In the genomic region with DNA sequence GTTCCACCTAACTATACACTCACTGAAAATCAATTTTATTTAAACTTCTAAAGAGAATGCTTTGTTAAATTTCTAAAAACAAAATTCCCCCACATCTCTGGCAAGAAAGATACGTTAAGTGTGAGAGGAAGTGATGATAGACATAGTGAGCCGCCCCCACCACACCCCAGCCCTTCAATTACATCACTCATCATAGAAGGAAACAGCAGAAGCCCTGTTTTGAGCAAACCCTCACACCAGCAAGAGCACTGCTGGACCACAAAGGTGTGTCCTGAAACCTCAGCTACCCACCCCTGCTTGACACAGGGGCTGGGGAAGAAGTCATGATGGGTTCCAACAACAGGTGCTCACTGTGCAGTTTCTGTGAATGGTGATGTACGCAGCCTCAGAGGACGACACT, we compare ENCODE assay signal across 19 mouse cellular contexts. TPM values are rescaled to one million over a fixed set of nuclear protein-coding genes. Genes with fewer than 3 reads are reported as not detected.
DNase-seq lines count a peak whose midpoint lies in the region; ATAC-seq and TF ChIP-seq lines count a peak whose summit lies in the region.
"Had no signal": no experiment of that assay in that cellular context is flagged by ENCODE, and none has a peak within 500 bp of the region (broad histone marks: within the 10 kb centered on the region; RNA-seq: fewer than 3 reads in every experiment).

No protein-coding gene starts in this region.

- DNase-seq in midbrain, embryonic 11.5 days (ENCODE audit: low spot score, missing footprints), result peak; percentile 73
- no peak for DNase-seq in midbrain, postnatal 0 days (ENCODE audit: low spot score)
- DNase-seq in T-cell, adult 2 months (ENCODE audit: low spot score), result peak; percentile 83
- DNase-seq in thymus, postnatal 25 days, result peak; percentile 40
- no peak for DNase-seq in embryo, embryonic 11 days
- no peak for DNase-seq in c-Kit-positive CD71-positive TER-119-positive erythroid progenitor cells, embryonic 14.5 days (ENCODE audit: low spot score)
- DNase-seq: cerebellum, postnatal 14 days; heart, adult 11 months; kidney, adult 18-20 months; kidney, postnatal 4 days; layer of hippocampus, postnatal 36 days; right cerebral cortex, postnatal 14 days had no signal

- no peaks in the 10 kb centered on the region for H3K9me3 ChIP-seq in midbrain, embryonic 11.5 days (ENCODE audit: control insufficient read depth, low read length)
- H3K9me3 ChIP-seq in midbrain, postnatal 0 days (ENCODE audit: low read length), result no peaks in the 10 kb centered on the region
- H3K9me3 ChIP-seq in midbrain, embryonic 16.5 days (replicated peaks; ENCODE audit: control insufficient read depth, low read length, poor library complexity, severe bottlenecking), result no peaks in the 10 kb centered on the region
- H3K9me3 ChIP-seq: embryonic facial prominence, embryonic 12.5 days; hindbrain, embryonic 13.5 days; limb, embryonic 10.5 days; liver, embryonic 12.5 days; megakaryocyte, embryonic 14.5 days had no signal

- no peak for TF ChIP-seq CTCF in midbrain, postnatal 0 days (IDR thresholded peaks at IDR 0.05)

- no peaks in the 10 kb centered on the region for H3K27me3 ChIP-seq in midbrain, embryonic 11.5 days (ENCODE audit: control insufficient read depth, insufficient read depth, low read length)
- no peaks in the 10 kb centered on the region for H3K27me3 ChIP-seq in midbrain, postnatal 0 days (ENCODE audit: insufficient read depth, low read length)
- H3K27me3 ChIP-seq in midbrain, embryonic 16.5 days (ENCODE audit: control insufficient read depth, insufficient read depth, low read depth, low read length), result no peaks in the 10 kb centered on the region
- H3K27me3 ChIP-seq: embryonic facial prominence, embryonic 12.5 days; hindbrain, embryonic 13.5 days; liver, embryonic 12.5 days; megakaryocyte, embryonic 14.5 days had no signal

- H3K4me1 ChIP-seq in midbrain, embryonic 11.5 days (ENCODE audit: control insufficient read depth, insufficient read depth, low read length), result no peaks in the 10 kb centered on the region
- no peaks in the 10 kb centered on the region for H3K4me1 ChIP-seq in midbrain, postnatal 0 days (ENCODE audit: insufficient read depth, low read length)
- H3K4me1 ChIP-seq in midbrain, embryonic 16.5 days (ENCODE audit: control insufficient read depth, insufficient read depth, low read length), result no peaks in the 10 kb centered on the region
- H3K4me1 ChIP-seq: embryonic facial prominence, embryonic 12.5 days; hindbrain, embryonic 13.5 days; limb, embryonic 10.5 days; liver, embryonic 12.5 days had no signal

- no peaks in the 10 kb centered on the region for H3K36me3 ChIP-seq in midbrain, embryonic 11.5 days (ENCODE audit: control insufficient read depth, insufficient read depth, low read length)
- no peaks in the 10 kb centered on the region for H3K36me3 ChIP-seq in midbrain, postnatal 0 days (ENCODE audit: insufficient read depth, low read length)
- no peaks in the 10 kb centered on the region for H3K36me3 ChIP-seq in midbrain, embryonic 16.5 days (ENCODE audit: control insufficient read depth, insufficient read depth, low read length)
- H3K36me3 ChIP-seq: embryonic facial prominence, embryonic 12.5 days; hindbrain, embryonic 13.5 days; limb, embryonic 10.5 days; liver, embryonic 12.5 days had no signal

- no peak overlapping the region for H3K4me2 ChIP-seq in midbrain, embryonic 11.5 days
- no peak overlapping the region for H3K4me2 ChIP-seq in midbrain, postnatal 0 days (ENCODE audit: low read depth, low read length, poor library complexity, severe bottlenecking)
- no peak overlapping the region for H3K4me2 ChIP-seq in midbrain, embryonic 16.5 days (ENCODE audit: low read length)
- H3K4me2 ChIP-seq: embryonic facial prominence, embryonic 12.5 days; hindbrain, embryonic 13.5 days; liver, embryonic 12.5 days had no signal

- no peak overlapping the region for H3K4me3 ChIP-seq in midbrain, embryonic 11.5 days (ENCODE audit: low read depth, low read length)
- H3K4me3 ChIP-seq in midbrain, postnatal 0 days (ENCODE audit: low read depth, low read length), result no peak overlapping the region
- H3K4me3 ChIP-seq in midbrain, embryonic 16.5 days (ENCODE audit: low read depth, low read length), result no peak overlapping the region
- H3K4me3 ChIP-seq: embryonic facial prominence, embryonic 12.5 days; hindbrain, embryonic 13.5 days; limb, embryonic 10.5 days; liver, embryonic 12.5 days; megakaryocyte, embryonic 14.5 days had no signal

- no peak overlapping the region for H3K27ac ChIP-seq in midbrain, embryonic 11.5 days (ENCODE audit: low read depth, low read length)
- H3K27ac ChIP-seq in midbrain, postnatal 0 days (ENCODE audit: low read depth, low read length), result no peak overlapping the region
- H3K27ac ChIP-seq in midbrain, embryonic 16.5 days (ENCODE audit: low read length), result no peak overlapping the region
- H3K27ac ChIP-seq: embryonic facial prominence, embryonic 12.5 days; hindbrain, embryonic 13.5 days; limb, embryonic 10.5 days; liver, embryonic 12.5 days had no signal

- no peak overlapping the region for H3K9ac ChIP-seq in midbrain, embryonic 11.5 days (ENCODE audit: low read length)
- no peak overlapping the region for H3K9ac ChIP-seq in midbrain, postnatal 0 days (replicated peaks; ENCODE audit: low read length, poor library complexity, severe bottlenecking)
- no peak overlapping the region for H3K9ac ChIP-seq in midbrain, embryonic 16.5 days (ENCODE audit: low read depth, low read length)
- H3K9ac ChIP-seq: embryonic facial prominence, embryonic 12.5 days; hindbrain, embryonic 13.5 days; liver, embryonic 12.5 days had no signal

- 88% methylated on average over 4 of the region's 4 CpGs for WGBS in midbrain, embryonic 11.5 days
- WGBS in midbrain, postnatal 0 days, result 94% methylated on average over 4 of the region's 4 CpGs
- 94% methylated on average over 4 of the region's 4 CpGs for WGBS in midbrain, embryonic 16.5 days

- no peak for ATAC-seq in midbrain, embryonic 11.5 days (ENCODE audit: low FRiP score)
- ATAC-seq in midbrain, postnatal 0 days (ENCODE audit: low FRiP score), result no peak
- 0 out of 2 replicates have a peak, but pooled peaks have one; percentile 41 for ATAC-seq in megakaryocyte-erythroid progenitor cell, adult 5-6 weeks (replicated peaks; ENCODE audit: low FRiP score, low TSS enrichment, poor library complexity, severe bottlenecking)
- ATAC-seq in midbrain, embryonic 16.5 days, result no peak
- ATAC-seq: liver, embryonic 12.5 days had no signal

RNA-seq across cellular contexts. Expression of a gene that starts 34.9 kb away (rescaled TPM):
- polyA plus RNA-seq in midbrain, embryonic 11.5 days (2014; fragmentation: Nextera tagmentation; extraction: Ambion mirVana), result 31.8 and 33.9 TPM in 2 replicates
- total RNA-seq in midbrain, postnatal 0 days (2014; rRNA removed), result 15.8 and 28.5 TPM in 2 replicates
- 25.9 and 26.6 TPM in 2 replicates for polyA plus RNA-seq in midbrain, postnatal 0 days (2015; fragmentation: Nextera tagmentation; extraction: Ambion mirVana)
- total RNA-seq in megakaryocyte-erythroid progenitor cell, adult 5-6 weeks (2014; fragmentation: Nextera tagmentation), result 26.4 and 28.0 TPM in 2 replicates
- 12.6 and 13.9 TPM in 2 replicates for total RNA-seq in megakaryocyte-erythroid progenitor cell, adult 5-6 weeks (2017)
- polyA plus RNA-seq in midbrain, embryonic 16.5 days (2015; fragmentation: Nextera tagmentation; extraction: Ambion mirVana), result 29.6 and 30.9 TPM in 2 replicates

Comparison
In these comparisons a context has a peak if more than half of its experiments do, and no peak if none do; other contexts are left out.
1. DNase-seq: peak in midbrain, embryonic 11.5 days (single experiment), T-cell, adult 2 months (single experiment) and thymus, postnatal 25 days (single experiment); none in midbrain, postnatal 0 days (single experiment), embryo, embryonic 11 days (single experiment) and c-Kit-positive CD71-positive TER-119-positive erythroid progenitor cells, embryonic 14.5 days (single experiment).